Mouse (Mus musculus) erythroblast, embryonic 14.5 days (primary cell): Measurements from ENCODE around the gene Ttc3. TPM values are rescaled to one million over a fixed set of nuclear protein-coding genes. Genes with fewer than 3 reads are reported as not detected.
"Not testable (repeated sequence)": the region's sequence is repeated elsewhere in the genome, so short reads cannot be mapped to it uniquely, and the experiment has no call there.

Source experiments
- H3K27me3 ChIP-seq: 2 replicates; pipeline ENCODE4 v1.6.1; 2012; ENCODE audit warnings: inconsistent platforms; ENCODE audit not compliant: control insufficient read depth
- H3K36me3 ChIP-seq: 2 replicates; pipeline ENCODE4 v1.6.1; 2012; ENCODE audit warnings: mild to moderate bottlenecking, inconsistent platforms; ENCODE audit not compliant: control insufficient read depth
- H3K4me1 ChIP-seq: 2 replicates; pipeline ENCODE4 v1.6.1; 2012; ENCODE audit warnings: inconsistent platforms; ENCODE audit not compliant: control insufficient read depth
- H3K4me3 ChIP-seq: replicated peaks from 2 replicates; pipeline ENCODE3; 2012; ENCODE audit warnings: moderate library complexity, mild to moderate bottlenecking, inconsistent platforms
- H3K9me3 ChIP-seq: 2 replicates; pipeline ENCODE4 v1.6.1; 2012; ENCODE audit warnings: low read length, inconsistent platforms, mixed read lengths; ENCODE audit not compliant: control insufficient read depth
- GATA1 ChIP-seq: IDR thresholded peaks from 2 replicates; pipeline ENCODE4 v1.6.1; 2012; ENCODE audit warnings: low read length, inconsistent platforms, mixed read lengths
- TAL1 ChIP-seq: IDR thresholded peaks from 3 replicates; pipeline ENCODE4 v1.6.1; 2012; ENCODE audit warnings: low read length, inconsistent platforms, mixed read lengths
- polyA plus RNA-seq: library from polyadenylated mRNA; stranded (reverse); fragments of >175 nt; gene quantifications from 2 replicates; pipeline ENCODE4 v1.2.3, GENCODE M21; 2012

The Ttc3 gene
- polyA plus RNA-seq, 1 experiment = 0.18 TPM

GRCm38 (mm10) chr16:94449151-94449550, 78.7 kb downstream of the Ttc3 start:
- TF ChIP-seq GATA1 (no peak), TAL1 (no peak)
- Histone ChIP-seq H3K27me3 (no peaks in the 10 kb centered on the region), H3K4me1 (no peaks in the 10 kb centered on the region), H3K9me3 (no peaks in the 10 kb centered on the region), H3K36me3 (peaks cover 49% of the 10 kb centered on the region), H3K4me3 (no peak overlapping the region)

GRCm38 (mm10) chr16:94449632-94450031, 79.2 kb downstream of the Ttc3 start:
- no peaks in the 10 kb centered on the region for H3K27me3 ChIP-seq
- no peaks in the 10 kb centered on the region for H3K4me1 ChIP-seq
- H3K36me3 ChIP-seq = peaks cover 51% of the 10 kb centered on the region
- H3K4me3 ChIP-seq = no peak overlapping the region
- TF ChIP-seq TAL1 (no peak), GATA1 (no peak)
- H3K9me3 ChIP-seq = no peaks in the 10 kb centered on the region

GRCm38 (mm10) chr16:94451545-94452488, 81.4 kb downstream of the Ttc3 start:
- Histone ChIP-seq H3K4me3 (no peak overlapping the region), H3K9me3 (no peaks in the 10 kb centered on the region), H3K36me3 (peaks cover 60% of the 10 kb centered on the region), H3K4me1 (no peaks in the 10 kb centered on the region), H3K27me3 (no peaks in the 10 kb centered on the region)
- TF ChIP-seq GATA1 (no peak), TAL1 (no peak)

GRCm38 (mm10) chr16:94452768-94453167, 82.3 kb downstream of the Ttc3 start:
- peaks cover 57% of the 10 kb centered on the region for H3K36me3 ChIP-seq
- no peak for TF ChIP-seq TAL1
- TF ChIP-seq GATA1 = no peak
- H3K4me1 ChIP-seq = no peaks in the 10 kb centered on the region
- H3K4me3 ChIP-seq = no peak overlapping the region
- H3K9me3 ChIP-seq = no peaks in the 10 kb centered on the region
- no peaks in the 10 kb centered on the region for H3K27me3 ChIP-seq

GRCm38 (mm10) chr16:94454146-94454545, 83.7 kb downstream of the Ttc3 start:
- no peaks in the 10 kb centered on the region for H3K9me3 ChIP-seq
- H3K36me3 ChIP-seq = peaks cover 60% of the 10 kb centered on the region
- TF ChIP-seq GATA1 (no peak), TAL1 (no peak)
- H3K4me3 ChIP-seq = no peak overlapping the region
- H3K27me3 ChIP-seq = no peaks in the 10 kb centered on the region
- H3K4me1 ChIP-seq = no peaks in the 10 kb centered on the region

- Histone ChIP-seq H3K9me3 (no peaks in the 10 kb centered on the region), H3K4me1 (no peaks in the 10 kb centered on the region), H3K4me3 (no peak overlapping the region), H3K36me3 (peaks cover 64% of the 10 kb centered on the region), H3K27me3 (no peaks in the 10 kb centered on the region)
- no peak for TF ChIP-seq TAL1
- TF ChIP-seq GATA1 = no peak
Measured at GRCm38 (mm10) chr16:94464067-94464466, 93.6 kb downstream of the Ttc3 start.

GRCm38 (mm10) chr16:94465900-94466299, 95.5 kb downstream of the Ttc3 start:
- H3K27me3 ChIP-seq = no peaks in the 10 kb centered on the region
- TF ChIP-seq TAL1 (no peak), GATA1 (no peak)
- H3K4me3 ChIP-seq = no peak overlapping the region
- H3K9me3 ChIP-seq = no peaks in the 10 kb centered on the region
- no peaks in the 10 kb centered on the region for H3K4me1 ChIP-seq
- H3K36me3 ChIP-seq = peaks cover 56% of the 10 kb centered on the region

- not testable (repeated sequence) for H3K4me1 ChIP-seq, H3K27me3 ChIP-seq, H3K9me3 ChIP-seq, H3K4me3 ChIP-seq
- H3K36me3 ChIP-seq = peaks cover 52% of the 10 kb centered on the region
Measured at GRCm38 (mm10) chr16:94466317-94466716, 95.9 kb downstream of the Ttc3 start.

GRCm38 (mm10) chr16:94467337-94468055, 97.1 kb downstream of the Ttc3 start:
- TF ChIP-seq TAL1 = no peak
- TF ChIP-seq GATA1 = no peak
- H3K27me3 ChIP-seq = no peaks in the 10 kb centered on the region
- H3K4me1 ChIP-seq = no peaks in the 10 kb centered on the region
- peaks cover 44% of the 10 kb centered on the region for H3K36me3 ChIP-seq
- H3K9me3 ChIP-seq = no peaks in the 10 kb centered on the region
- no peak overlapping the region for H3K4me3 ChIP-seq
